Mouse (Mus musculus) forebrain, embryonic 15.5 days (tissue): Measurements from ENCODE around the gene Them7. TPM values are rescaled to one million over a fixed set of nuclear protein-coding genes. Genes with fewer than 3 reads are reported as not detected.

Experiments used
- ATAC-seq: fragments of 200-750 bp; cut with Nextera tagmentation; replicated peaks from 2 replicates; pipeline ENCODE4 v1.8.0; 2017; ENCODE audit warnings: mild to moderate bottlenecking, moderate TSS enrichment, moderate library complexity
- H3K27ac ChIP-seq: fragments of 300-500 bp; sonication (generic); replicated peaks from 2 replicates; pipeline ENCODE4 v1.5.1; 2015; ENCODE audit warnings: mild to moderate bottlenecking, inconsistent platforms
- H3K27me3 ChIP-seq: fragments of 300-500 bp; sonication (generic); 2 replicates; pipeline ENCODE4 v1.6.1; 2015; ENCODE audit warnings: inconsistent platforms
- H3K36me3 ChIP-seq: fragments of 300-500 bp; sonication (generic); 2 replicates; pipeline ENCODE4 v1.6.1; 2015; ENCODE audit warnings: mild to moderate bottlenecking, inconsistent platforms
- H3K4me1 ChIP-seq: fragments of 300-500 bp; sonication (generic); 2 replicates; pipeline ENCODE4 v1.6.1; 2015; ENCODE audit warnings: inconsistent platforms
- H3K4me2 ChIP-seq: fragments of 300-500 bp; sonication (generic); replicated peaks from 2 replicates; pipeline ENCODE4 v1.6.1; 2015; ENCODE audit warnings: mild to moderate bottlenecking, inconsistent platforms
- H3K4me3 ChIP-seq: fragments of 300-500 bp; sonication (generic); 2 replicates; pipeline ENCODE4 v1.5.1; 2015; ENCODE audit warnings: mild to moderate bottlenecking, inconsistent platforms
- H3K9ac ChIP-seq: fragments of 300-500 bp; sonication (generic); replicated peaks from 2 replicates; pipeline ENCODE4 v1.6.1; 2015; ENCODE audit warnings: mild to moderate bottlenecking, inconsistent platforms
- H3K9me3 ChIP-seq: fragments of 300-500 bp; sonication (generic); 2 replicates; pipeline ENCODE4 v1.6.1; 2016; ENCODE audit warnings: inconsistent platforms
- WGBS: fragments of 180-500 bp; shearing (Covaris S2); methylation state at CpG from one replicate; pipeline ENCODE4 v1.1.7; 2015; ENCODE audit warnings: mixed read lengths; 5-methylcytosine and 5-hydroxymethylcytosine counted together
- polyA plus RNA-seq: library from polyadenylated mRNA; unstranded; fragments of >200 nt; fragmentation: Nextera tagmentation; extraction: Ambion mirVana; gene quantifications from 2 replicates; pipeline ENCODE4 v1.2.1, GENCODE M21; 2015

Gene Them7
- not detected in 2 replicates for polyA plus RNA-seq

DNA sequence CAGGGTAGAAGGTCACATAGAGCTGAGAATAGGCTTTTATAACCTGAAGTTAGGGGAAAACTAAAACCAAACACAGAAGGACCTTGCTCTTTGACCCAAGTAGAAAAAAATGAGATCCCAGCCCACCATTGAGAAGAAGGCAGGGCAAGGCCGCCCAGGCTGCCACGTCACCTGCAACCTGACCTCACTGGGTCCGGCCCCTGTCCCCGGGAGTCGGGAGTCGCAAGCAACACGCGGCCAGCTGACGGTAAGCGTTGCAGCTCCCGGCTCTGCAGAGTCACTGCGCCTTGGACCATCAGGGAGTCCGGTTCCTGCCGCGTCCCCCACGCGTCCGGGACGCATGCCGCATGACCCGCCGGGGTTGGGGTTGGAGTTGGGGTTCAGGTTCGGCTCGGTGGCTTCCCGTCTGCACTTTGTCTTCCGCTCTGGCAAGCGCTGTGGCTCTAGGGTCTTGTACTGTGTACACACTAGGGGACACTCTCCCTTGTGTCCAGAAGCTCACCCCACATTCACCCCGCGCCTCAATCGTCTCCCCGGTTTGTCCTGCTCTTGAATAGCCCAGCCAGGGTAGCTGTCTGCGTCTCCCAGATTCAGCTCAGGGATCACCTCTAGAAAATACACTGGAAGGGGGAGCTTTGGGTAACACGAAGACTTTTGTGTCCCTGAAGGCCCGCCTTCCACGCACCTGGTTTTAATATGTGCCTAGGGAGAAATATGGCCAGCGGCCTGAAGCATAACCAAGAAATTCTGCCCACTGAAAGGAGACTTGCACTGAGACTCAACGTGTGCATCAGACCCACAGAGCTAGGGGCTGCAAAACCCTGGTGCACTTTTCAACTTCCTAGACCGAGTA lies at the start of gene Them7:
TSS of gene Them7 (plus strand) at position 187 of the 853 bp plus-strand sequence.
- H3K4me3 ChIP-seq, result peak within 1 kb of the TSS; percentile 29
- no peaks in the 10 kb centered on the region for H3K9me3 ChIP-seq
- no peak for ATAC-seq
- peaks cover 5% of the 10 kb centered on the region for H3K4me1 ChIP-seq
- H3K36me3 ChIP-seq, result no peaks in the 10 kb centered on the region
- no peak within 1 kb of the TSS for H3K27ac ChIP-seq
- peaks cover 28% of the 10 kb centered on the region; the same call in 1 of the 2 replicates for H3K27me3 ChIP-seq
- H3K4me2 ChIP-seq, result peak within 1 kb of the TSS; percentile 46
- no peak within 1 kb of the TSS; the same call in 1 of the 2 replicates for H3K9ac ChIP-seq
- WGBS, result 4% methylated on average over 38 of the region's 38 CpGs

DNA sequence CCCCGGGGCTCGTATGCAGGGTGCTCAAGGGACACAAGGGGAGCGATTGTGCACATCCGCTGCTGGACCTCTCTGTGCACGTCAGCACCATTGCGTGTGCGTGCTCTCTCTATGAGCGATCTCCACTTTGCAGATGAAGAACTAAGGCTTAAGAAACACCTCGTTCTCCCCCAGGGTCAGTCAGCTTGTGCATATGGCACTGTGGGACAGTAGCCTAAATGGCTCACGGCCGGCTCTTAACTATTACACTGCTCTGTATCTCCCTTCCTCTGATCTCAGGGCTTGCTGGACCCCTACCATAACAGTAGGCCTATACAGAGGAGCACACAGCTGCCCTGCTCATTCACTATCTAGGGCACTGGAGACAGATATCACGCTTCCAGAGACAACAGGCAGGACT lies 45.2 kb upstream of the Them7 start:
- 88% methylated on average over 12 of the region's 12 CpGs for WGBS

DNA sequence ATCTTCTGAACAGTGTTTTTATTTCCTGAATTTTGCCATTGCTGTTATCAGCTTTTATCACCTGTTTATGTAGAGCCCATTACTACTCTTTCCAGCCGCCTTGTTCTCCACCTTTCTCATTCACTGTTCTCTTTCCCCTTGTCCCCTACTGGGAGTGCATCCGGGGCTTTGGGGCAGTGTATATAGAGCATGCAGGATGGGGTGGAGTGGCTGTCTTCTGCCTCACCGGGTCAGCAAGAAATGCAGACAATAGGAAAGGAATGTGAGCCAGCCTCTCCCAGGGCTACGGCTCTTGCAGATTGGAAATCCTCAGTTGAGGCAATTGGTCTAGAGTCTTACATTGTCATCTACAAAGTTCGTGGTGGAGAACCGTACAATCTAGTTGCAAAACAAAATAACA lies 41.6 kb upstream of the Them7 start:
- no peak overlapping the region for H3K9ac ChIP-seq
- H3K4me3 ChIP-seq, result no peak overlapping the region
- no peaks in the 10 kb centered on the region for H3K27me3 ChIP-seq
- 28% methylated on average over 6 of the region's 6 CpGs for WGBS
- no peaks in the 10 kb centered on the region for H3K4me1 ChIP-seq
- H3K9me3 ChIP-seq, result no peaks in the 10 kb centered on the region
- H3K36me3 ChIP-seq, result no peaks in the 10 kb centered on the region
- no peak overlapping the region for H3K27ac ChIP-seq
- ATAC-seq, result no peak
- H3K4me2 ChIP-seq, result no peak overlapping the region

More for the DNA sequence above, 45.2 kb upstream of the Them7 start:
- Histone ChIP-seq H3K27ac (no peak overlapping the region), H3K9ac (no peak overlapping the region), H3K36me3 (no peaks in the 10 kb centered on the region), H3K4me3 (no peak overlapping the region), H3K27me3 (no peaks in the 10 kb centered on the region), H3K9me3 (no peaks in the 10 kb centered on the region), H3K4me1 (no peaks in the 10 kb centered on the region), H3K4me2 (no peak overlapping the region)
- ATAC-seq, result no peak

DNA sequence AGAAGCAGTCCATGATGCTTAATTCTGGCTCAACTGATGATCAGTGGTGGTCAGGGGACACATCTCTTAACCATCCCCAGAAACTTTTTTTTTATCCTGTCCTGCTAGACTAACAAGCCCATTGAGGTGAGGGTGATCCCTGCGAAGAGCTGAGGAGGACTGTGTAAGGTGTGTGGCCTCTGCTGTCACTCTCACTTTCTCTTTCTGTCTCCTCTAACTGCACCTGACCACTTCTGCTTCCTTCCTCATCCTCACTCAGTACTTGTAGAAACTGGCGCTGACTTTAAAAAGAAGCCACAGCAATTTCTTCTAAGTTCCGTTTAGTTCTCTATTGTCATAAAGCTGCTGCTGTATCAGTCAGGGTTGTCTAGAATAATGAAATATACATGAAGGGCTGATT lies 39.0 kb upstream of the Them7 start:
- no peak for ATAC-seq
- Histone ChIP-seq H3K27ac (no peak overlapping the region), H3K9ac (no peak overlapping the region), H3K36me3 (no peaks in the 10 kb centered on the region), H3K27me3 (no peaks in the 10 kb centered on the region), H3K4me3 (no peak overlapping the region), H3K4me2 (no peak overlapping the region), H3K4me1 (no peaks in the 10 kb centered on the region), H3K9me3 (no peaks in the 10 kb centered on the region)
- WGBS, result 90% methylated on average over 3 of the region's 3 CpGs

DNA sequence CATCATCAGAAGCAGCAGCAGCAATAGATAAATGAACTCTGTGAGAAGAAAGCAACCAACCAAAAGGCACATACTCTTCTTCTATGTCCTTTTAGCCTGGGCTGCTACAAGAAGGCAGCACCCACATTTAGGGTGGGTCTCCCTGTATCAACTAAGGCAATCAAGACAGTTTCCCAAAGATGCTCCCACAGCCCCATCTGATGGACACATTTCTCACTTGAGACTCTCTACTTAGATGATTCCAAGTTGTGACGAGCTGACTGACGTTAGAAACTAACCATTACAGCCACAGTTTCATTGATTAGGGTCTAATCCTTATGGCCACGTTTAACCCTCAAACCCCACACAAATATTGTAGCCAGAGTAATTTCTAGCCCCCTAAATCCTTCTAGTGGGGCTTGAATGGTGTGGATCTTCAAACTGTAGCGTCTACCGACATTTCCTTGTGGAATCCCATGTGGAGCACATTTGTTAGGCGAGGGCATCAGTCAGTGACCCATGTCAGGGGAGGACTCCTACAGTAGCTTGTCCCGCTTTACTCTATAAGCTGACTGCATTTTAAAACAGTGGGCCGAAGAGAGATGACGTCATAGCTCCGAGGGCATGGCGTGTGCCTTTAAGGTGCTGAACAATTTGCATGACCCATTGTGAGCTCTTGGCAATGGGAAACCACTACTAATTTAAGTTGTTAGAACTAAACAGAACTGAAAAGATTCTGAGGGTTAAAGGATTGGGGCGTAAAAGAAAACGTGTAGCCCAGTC lies 38.2 kb upstream of the Them7 start:
- Histone ChIP-seq H3K27ac (no peak overlapping the region), H3K36me3 (no peaks in the 10 kb centered on the region), H3K4me3 (no peak overlapping the region), H3K9ac (no peak overlapping the region), H3K9me3 (no peaks in the 10 kb centered on the region), H3K4me2 (no peak overlapping the region), H3K27me3 (no peaks in the 10 kb centered on the region), H3K4me1 (no peaks in the 10 kb centered on the region)
- WGBS, result 71% methylated on average over 13 of the region's 13 CpGs
- no peak for ATAC-seq

DNA sequence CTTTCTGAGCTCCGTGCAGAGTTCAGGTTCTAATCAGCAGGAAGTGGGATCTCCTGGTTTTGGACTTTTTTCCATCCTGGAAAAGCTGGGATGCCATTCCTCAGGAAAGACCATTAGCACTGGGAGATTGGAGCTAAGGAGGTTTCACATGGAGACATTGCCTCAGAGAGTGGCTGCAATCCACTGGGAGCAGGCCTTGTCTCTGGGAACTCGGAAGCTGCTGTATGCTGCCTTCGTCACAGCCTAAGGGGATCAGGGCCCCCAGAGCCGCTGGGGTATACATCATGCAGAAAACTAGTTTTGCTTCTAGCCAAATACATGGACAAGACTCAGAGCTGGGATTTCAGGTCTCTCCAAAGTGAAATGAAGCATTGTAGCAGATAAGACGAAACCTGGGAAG lies 37.5 kb upstream of the Them7 start:
- ATAC-seq, result no peak
- Histone ChIP-seq H3K9me3 (no peaks in the 10 kb centered on the region), H3K27me3 (no peaks in the 10 kb centered on the region), H3K4me3 (no peak overlapping the region), H3K9ac (no peak overlapping the region), H3K27ac (no peak overlapping the region), H3K4me2 (no peak overlapping the region), H3K36me3 (no peaks in the 10 kb centered on the region), H3K4me1 (no peaks in the 10 kb centered on the region)
- 82% methylated on average over 5 of the region's 5 CpGs for WGBS

DNA sequence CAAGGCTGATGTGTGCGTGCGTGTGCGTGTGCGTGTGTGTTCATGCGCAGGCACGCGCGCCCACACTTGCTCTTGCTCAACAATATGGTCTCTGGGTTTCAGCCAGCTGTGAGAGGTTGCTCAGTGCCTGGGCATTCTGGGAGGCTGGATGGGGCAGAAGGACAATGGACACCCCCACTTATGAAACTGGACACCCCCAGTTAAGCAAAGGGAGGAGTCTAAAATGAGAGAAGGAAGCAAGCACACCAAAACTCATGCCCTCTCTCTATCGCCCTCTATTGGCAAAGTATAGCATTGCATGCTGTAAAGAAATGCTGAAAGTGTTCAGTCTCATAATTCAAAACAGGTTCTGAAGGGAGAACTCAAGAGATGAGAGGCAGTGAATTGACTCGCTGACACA lies 35.9 kb upstream of the Them7 start:
- Histone ChIP-seq H3K36me3 (no peaks in the 10 kb centered on the region), H3K9me3 (no peaks in the 10 kb centered on the region), H3K9ac (no peak overlapping the region), H3K27me3 (no peaks in the 10 kb centered on the region), H3K4me1 (no peaks in the 10 kb centered on the region), H3K4me3 (no peak overlapping the region), H3K27ac (no peak overlapping the region), H3K4me2 (no peak overlapping the region)
- 79% methylated on average over 10 of the region's 10 CpGs for WGBS
- no peak for ATAC-seq

DNA sequence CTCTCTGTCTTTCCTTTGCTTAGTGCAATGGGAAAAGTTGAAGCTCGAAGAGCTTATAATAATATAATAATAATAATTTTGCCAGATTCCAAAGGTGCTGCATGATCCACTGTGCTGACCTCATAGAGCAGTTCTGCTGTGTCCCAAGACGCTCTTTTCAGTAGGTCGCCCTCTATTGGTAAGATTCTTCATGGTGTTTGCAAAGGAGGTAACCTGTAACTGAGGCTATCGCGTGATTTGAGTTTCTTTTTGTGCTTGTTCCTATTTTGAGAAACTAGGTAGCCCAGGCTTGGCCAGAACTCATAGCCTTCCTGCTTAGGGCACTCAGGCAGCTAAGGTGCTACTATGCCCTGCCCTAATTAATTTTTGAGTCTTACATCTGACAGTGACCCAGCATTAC lies 34.8 kb upstream of the Them7 start:
- no peak overlapping the region for H3K4me2 ChIP-seq
- H3K27ac ChIP-seq, result no peak overlapping the region
- no peaks in the 10 kb centered on the region for H3K27me3 ChIP-seq
- WGBS, result 30% methylated on average over 5 of the region's 5 CpGs
- ATAC-seq, result no peak
- no peak overlapping the region for H3K4me3 ChIP-seq
- H3K9ac ChIP-seq, result no peak overlapping the region
- no peaks in the 10 kb centered on the region for H3K9me3 ChIP-seq
- no peaks in the 10 kb centered on the region for H3K4me1 ChIP-seq
- no peaks in the 10 kb centered on the region for H3K36me3 ChIP-seq

DNA sequence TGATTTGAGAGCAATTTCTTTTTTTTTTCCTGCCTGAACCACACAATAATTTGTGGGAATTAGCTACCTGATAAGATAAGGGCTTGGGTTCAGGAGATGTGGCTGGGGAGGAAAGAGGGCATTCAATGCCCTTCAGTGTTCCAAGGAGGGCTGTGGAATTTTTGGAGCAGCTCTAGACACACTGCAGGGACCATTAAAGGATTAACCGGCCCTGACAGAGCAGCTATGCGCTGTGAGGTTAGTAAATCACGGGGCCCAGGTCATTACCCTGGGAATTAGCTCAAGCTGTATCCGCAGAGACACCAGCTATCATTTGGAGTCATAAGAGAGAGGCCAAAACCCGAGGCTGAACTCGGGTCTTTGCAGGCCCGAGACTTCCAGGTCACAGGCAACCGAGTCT lies 24.0 kb upstream of the Them7 start:
- Histone ChIP-seq H3K4me2 (no peak overlapping the region), H3K4me1 (no peaks in the 10 kb centered on the region), H3K4me3 (no peak overlapping the region), H3K9me3 (no peaks in the 10 kb centered on the region), H3K27me3 (no peaks in the 10 kb centered on the region), H3K27ac (no peak overlapping the region), H3K36me3 (no peaks in the 10 kb centered on the region), H3K9ac (no peak overlapping the region)
- no peak for ATAC-seq
- 43% methylated on average over 8 of the region's 8 CpGs for WGBS

DNA sequence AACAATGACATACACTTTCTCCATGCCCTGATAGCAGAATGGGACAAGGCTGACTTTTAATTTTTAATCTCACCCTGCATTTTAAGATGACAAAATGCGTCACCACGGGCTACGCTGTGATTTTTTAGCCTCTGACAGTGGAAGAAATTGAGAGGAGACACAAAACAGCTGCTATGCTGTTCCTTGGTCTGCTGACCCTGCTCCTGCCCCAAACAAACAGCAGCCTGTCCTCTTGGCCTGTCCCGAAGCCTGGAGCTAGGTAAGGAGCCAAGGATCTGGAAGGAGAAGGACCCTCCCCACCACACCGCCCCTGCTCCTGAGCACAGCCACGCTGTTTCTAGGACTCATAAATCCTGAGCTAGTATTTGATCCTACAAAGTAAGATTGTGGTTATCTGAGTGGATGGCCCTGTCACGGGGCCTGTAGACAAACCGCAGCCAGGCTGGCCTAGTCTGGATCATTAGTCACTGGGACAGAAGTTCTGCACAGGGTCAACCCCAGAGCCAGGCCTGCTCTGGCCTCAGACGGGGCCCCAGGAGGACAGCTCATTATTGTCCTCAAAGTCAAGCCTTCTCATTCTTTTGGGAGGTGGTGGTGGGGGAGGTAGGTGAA lies 17.5 kb upstream of the Them7 start:
- H3K9me3 ChIP-seq, result no peaks in the 10 kb centered on the region
- H3K4me3 ChIP-seq, result no peak overlapping the region
- H3K27ac ChIP-seq, result no peak overlapping the region
- WGBS, result 85% methylated on average over 9 of the region's 9 CpGs
- H3K36me3 ChIP-seq, result no peaks in the 10 kb centered on the region
- H3K4me1 ChIP-seq, result no peaks in the 10 kb centered on the region
- no peak overlapping the region for H3K9ac ChIP-seq
- H3K27me3 ChIP-seq, result no peaks in the 10 kb centered on the region
- H3K4me2 ChIP-seq, result no peak overlapping the region
- no peak for ATAC-seq

DNA sequence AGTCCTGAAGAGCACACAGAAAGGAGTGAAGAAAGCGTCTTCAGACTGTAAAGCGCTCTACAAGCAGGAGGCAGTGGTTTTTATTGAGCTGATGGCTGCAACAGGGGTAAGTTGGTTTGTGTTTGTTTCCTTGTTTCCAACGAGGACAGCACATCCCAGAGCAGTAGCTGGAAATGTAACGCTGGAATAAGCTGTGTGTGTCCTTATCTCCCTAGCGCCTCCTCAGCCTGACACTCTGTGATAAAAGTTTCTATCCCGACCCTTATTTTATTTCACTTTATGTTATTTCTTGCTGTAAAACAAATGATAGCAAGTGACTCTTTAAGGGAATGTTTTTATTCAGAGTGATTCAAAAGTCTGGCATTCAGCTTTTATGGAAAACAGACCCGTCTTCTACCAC lies 11.3 kb upstream of the Them7 start:
- no peaks in the 10 kb centered on the region for H3K4me1 ChIP-seq
- no peak overlapping the region for H3K4me3 ChIP-seq
- no peaks in the 10 kb centered on the region for H3K36me3 ChIP-seq
- H3K4me2 ChIP-seq, result no peak overlapping the region
- H3K27me3 ChIP-seq, result no peaks in the 10 kb centered on the region
- H3K9me3 ChIP-seq, result no peaks in the 10 kb centered on the region
- no peak for ATAC-seq
- no peak overlapping the region for H3K27ac ChIP-seq
- WGBS, result 77% methylated on average over 7 of the region's 7 CpGs
- no peak overlapping the region for H3K9ac ChIP-seq

DNA sequence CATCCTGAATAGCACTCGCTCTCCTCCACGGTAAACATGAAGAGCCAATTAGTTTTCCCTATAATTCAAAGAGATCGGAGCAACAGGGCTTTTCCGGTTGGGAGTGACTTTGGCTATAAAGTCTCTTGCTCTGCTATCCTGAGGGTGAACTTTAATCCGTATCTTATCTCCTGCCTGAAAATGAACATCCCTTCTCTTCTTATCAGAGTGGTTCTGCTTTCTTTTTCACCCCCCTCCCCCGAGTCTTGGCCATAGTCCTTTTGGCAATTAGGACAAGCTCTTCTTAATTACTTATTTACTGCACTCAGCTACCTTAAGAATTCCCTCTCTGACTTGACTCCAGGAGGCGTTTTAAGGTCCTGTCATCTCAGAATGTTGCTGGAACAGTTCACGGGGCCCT lies 8.2 kb upstream of the Them7 start:
- no peak for ATAC-seq
- 33% methylated on average over 8 of the region's 8 CpGs for WGBS

More for the DNA sequence above, 8.2 kb upstream of the Them7 start:
- Histone ChIP-seq H3K4me3 (no peak overlapping the region), H3K9ac (no peak overlapping the region), H3K9me3 (no peaks in the 10 kb centered on the region), H3K36me3 (no peaks in the 10 kb centered on the region), H3K27me3 (no peaks in the 10 kb centered on the region), H3K27ac (no peak overlapping the region), H3K4me2 (no peak overlapping the region), H3K4me1 (no peaks in the 10 kb centered on the region)
